Mouse (Mus musculus) spleen, adult 18-20 months (tissue): Measurements from ENCODE around the gene Kdm2b.

Source experiments
- DNase-seq, 2 experiments: peaks; one replicate each; pipeline ENCODE4 v3.0.0; 2022; ENCODE audit warnings: mixed read lengths in 2 of 2

Gene Kdm2b

DNA sequence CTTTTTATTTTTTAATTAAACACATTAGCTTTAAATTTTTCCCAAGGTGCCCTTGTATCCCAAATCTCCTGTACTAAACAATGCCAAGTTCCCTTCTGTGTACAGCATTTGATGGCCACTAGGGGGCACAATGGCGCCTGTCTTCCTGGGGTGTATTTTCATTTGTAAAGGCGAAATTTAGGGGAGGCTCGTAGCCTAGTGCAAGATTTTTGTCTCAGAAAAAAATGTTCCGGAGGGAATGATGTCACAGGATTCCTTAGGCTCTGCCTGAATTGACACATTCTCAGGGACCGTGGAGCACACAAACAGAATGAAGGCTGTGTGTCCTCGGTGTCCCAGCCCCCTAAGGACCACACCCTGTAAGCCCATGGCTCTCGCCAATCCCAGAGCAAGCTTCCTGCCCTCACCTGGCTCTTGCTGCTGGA is 64.1 kb downstream of the Kdm2b start:
- DNase-seq, result peak; percentile 20 to 70

DNA sequence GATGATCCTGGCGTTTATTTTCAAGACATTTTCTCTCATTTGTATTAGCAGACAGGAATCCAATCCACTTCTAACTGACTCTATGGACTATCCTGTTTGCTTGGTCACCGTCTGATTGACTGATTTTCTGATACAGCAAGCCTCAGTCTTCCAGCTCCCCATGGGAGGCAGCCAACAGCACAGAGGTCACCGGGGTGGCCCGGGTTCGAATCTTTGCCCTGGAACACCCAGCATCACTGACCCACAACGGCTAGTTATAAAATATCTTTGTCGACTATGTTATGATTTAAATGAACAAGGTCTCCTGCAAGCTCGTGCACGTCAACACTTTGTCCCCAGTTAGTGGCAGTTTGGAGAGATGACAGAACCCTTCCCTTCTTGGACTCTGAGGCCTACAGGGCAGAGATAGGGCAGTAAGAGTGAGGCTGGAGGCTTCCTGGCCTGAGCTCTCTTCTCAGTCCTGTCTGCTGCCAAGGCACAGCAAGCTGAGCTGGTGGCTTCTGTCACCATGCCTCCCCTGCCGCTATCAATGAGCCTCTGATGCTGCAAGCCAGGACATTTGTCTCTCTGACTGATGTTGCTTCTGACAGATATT is 65.7 kb downstream of the Kdm2b start:
- no peak for DNase-seq

DNA sequence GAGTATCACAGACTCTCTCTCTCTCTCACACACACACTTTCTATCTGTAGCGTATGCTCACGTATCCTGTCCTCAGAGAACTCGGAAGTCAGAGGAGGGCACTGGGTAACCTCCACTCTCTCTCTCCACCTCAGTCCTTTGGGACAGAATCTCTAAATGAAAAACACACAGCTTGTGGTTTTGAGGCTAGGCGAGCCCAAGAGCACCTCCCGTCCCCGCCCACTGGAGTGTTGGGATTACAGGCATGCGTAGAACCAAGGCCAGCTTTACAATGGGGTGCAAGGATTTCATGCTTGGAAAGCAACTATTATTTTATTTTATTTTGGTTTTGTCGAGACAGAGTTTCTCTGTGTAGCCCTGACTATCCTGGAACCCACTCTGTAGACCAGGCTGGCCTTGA is 67.7 kb downstream of the Kdm2b start:
- no peak for DNase-seq

- DNase-seq, result no peak
Observed at GRCm38 (mm10) chr5:122920557-122920956, 69.1 kb downstream of the Kdm2b start.

- DNase-seq, result no peak
Observed at GRCm38 (mm10) chr5:122917982-122918711, 71.5 kb downstream of the Kdm2b start.

DNA sequence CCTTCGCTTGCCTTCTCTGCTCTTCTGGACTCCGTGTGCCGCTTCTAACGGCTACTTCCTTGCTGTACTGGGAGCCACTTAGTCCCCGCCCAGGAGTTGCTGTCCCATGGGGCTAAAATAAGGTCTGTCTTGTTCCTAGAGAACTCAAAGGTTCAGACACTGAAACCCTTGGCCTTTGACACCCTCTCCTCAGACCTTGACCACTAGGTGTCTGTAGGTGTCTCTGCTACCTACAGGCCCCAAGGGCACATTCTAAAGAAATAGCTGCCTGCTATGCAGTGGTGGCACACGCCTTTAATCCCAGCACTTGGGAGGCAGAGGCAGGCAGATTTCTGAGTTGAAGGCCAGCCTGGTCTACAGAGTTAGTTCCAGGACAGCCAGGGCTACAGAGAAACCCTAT is 73.5 kb downstream of the Kdm2b start:
- DNase-seq, result no peak

GRCm38 (mm10) chr5:122912863-122913262 is 76.8 kb downstream of the Kdm2b start:
- no peak for DNase-seq

DNA sequence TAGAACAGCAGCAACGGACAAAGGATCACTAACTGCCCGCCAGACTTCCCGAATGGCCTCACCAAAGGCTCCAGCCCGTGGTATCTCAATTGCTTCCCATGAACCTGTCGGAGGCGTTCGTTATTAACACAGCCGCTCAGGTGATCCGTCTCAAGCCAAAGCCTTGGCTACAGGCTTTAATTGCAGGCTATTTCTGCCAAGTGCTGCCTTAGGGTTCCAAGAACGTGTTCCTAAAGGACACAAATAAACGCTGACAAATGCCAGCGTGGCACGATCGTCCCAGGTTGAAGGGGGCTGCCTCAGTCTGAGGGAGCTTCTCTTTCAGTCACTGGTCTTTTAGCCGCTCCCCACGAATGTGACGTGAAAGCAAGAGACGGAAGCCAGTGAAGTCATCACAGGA is 80.1 kb downstream of the Kdm2b start:
- DNase-seq, result no peak

DNA sequence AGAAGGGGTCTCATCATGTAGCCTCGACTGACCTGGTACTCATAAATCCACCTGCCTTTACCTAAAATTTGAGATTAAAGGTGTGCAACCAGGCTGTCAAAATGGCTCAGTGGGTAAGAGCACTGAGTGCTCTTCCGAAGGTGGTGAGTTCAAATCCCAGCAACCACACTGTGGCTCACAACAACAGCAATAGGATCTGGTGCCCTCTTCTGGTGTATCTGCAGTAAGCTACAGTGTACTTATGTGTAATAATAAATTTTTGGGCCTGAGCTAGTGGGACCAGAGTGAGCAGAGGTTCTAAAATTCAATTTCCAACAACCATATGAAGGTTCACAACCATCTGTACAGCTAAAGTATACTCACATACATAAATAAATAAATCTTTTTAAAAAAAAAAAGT is 81.6 kb downstream of the Kdm2b start:
- DNase-seq, result no peak

DNA sequence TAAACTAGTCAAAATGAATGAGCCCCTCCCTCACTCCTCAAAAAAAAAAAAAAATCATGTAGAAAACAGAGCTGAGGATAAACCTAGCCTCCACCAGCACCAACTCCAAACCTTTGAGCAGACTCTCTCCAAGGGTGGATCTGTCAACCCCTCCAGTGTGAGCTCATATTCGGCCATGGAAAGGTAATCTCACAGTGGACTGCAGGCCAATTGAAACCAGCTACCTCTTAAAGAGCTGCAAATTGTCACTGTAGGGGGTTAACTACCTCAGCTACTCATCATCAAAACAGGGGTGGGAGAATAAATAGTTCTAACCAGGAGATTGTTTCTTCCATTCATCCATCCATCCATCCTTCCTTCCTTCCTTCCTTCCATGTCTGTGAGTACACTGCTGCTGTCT is 82.4 kb downstream of the Kdm2b start:
- no peak for DNase-seq

GRCm38 (mm10) chr5:122903165-122903564 is 86.5 kb downstream of the Kdm2b start:
- no peak for DNase-seq

DNA sequence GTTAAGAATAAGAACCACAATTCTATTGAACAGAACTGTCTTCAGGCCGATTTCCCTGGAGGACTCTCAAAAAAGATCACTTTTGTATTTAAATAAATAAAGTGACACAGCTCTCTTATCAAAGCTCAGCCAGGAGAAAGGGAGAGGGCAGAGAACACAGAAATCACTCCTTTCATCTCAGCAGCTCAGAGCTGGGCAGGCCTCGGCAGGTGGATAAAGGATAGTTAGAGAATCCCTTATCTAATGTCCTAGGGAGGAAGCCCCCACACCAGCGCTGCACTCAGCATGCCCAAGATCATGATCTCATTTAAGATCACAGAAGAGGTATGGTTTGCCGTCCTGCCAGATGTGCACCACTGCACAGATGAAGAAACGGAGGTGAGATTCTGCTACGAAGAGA is 87.4 kb downstream of the Kdm2b start:
- no peak for DNase-seq

DNA sequence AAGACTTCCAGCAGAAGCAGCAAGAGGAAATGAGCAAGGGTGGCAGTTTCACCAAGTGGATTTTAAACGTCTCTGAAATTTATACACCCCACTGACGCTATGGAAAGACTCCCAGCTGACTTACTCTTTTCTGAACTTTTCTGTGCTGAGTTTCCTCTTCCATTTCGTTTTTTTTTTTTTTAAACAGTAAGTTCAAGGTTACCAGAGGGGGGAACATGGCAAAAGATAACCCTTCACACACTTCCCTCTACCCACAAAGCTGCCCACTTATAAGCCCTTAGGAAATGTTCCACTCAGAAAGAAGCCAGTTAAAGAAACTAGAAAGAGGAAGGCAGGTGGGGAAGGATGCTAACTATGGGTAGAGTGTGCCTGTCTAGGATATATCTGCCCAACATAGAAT is 88.0 kb downstream of the Kdm2b start:
- DNase-seq, result no peak

- DNase-seq, result no peak
Observed at GRCm38 (mm10) chr5:122901179-122901578, 88.4 kb downstream of the Kdm2b start.

DNA sequence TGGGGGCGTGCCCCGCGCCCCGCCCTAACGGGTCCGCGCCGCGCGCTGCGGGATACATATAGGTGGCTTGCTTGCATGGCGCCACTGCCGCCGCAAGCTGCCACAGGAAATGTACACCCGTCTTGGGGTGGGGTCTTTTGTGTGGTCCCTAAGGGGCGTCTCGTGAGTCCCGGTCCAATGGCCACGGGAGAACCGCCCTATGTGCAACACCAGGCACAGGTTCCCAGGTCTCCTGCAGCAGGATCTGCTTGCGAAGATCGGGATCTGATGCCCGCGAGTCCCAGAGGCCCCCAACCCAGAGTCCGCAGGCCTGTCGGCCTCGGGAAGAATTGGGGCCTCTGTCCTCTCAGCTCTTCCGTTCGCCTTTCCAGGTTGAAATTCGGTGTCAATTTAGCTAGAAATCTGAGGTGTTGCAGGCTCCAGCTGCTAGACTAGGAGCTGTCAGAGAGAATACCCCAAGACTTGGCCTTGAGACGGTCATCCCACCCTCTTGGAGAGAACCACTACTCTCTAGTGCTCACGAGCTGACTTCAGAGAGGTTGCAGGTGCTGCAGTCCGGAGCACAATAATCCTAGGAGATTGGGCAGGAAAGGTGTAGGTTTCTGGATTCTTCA is 89.0 kb downstream of the Kdm2b start:
- no peak for DNase-seq

GRCm38 (mm10) chr5:122899777-122900557 is 89.7 kb downstream of the Kdm2b start:
- peak; percentile 86 to 90 for DNase-seq

DNA sequence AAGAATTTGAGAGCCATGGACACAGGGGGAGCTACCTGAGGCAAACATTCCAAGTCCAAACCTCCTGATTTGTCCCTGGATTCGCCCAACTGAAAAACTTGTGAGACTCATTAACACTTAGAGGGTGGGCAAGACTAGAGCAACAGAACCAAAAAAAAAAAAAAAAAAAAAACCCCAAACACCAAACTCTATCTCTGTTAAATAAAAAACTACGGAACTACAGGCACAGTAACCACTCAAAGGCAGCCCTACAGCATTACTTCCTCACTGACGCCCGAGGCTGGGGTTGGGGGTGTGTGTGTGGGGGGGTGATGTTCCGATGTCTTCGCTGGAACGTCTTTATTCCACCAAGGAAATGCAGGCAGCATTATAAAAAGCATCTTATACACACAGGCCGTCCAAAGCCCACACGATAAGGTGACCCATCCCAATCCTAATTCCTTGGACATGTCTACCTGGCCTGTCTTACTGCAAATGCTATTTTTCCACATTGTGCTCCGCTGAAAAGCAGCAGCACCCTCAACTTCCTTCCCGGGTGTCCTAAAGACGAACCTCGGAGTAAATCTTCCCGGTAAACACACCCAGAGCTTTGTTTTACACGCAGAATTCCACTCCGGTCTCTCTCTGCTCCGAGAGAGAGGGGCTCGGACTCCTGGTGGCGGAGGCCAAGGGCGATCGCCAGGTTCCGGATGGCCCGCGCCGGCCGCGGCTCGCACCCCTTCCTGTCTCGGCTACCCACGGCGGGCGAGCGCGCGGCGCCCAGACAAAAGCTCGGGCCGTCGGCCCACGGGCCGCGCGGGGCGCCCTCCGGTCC is 90.5 kb downstream of the Kdm2b start:
- peak in 1 of 2 experiments; percentile 52 for DNase-seq

GRCm38 (mm10) chr5:122898153-122898552 is 91.5 kb downstream of the Kdm2b start:
- DNase-seq, result no peak

- no peak for DNase-seq
Observed at GRCm38 (mm10) chr5:122894821-122895220, 94.8 kb downstream of the Kdm2b start.

DNA sequence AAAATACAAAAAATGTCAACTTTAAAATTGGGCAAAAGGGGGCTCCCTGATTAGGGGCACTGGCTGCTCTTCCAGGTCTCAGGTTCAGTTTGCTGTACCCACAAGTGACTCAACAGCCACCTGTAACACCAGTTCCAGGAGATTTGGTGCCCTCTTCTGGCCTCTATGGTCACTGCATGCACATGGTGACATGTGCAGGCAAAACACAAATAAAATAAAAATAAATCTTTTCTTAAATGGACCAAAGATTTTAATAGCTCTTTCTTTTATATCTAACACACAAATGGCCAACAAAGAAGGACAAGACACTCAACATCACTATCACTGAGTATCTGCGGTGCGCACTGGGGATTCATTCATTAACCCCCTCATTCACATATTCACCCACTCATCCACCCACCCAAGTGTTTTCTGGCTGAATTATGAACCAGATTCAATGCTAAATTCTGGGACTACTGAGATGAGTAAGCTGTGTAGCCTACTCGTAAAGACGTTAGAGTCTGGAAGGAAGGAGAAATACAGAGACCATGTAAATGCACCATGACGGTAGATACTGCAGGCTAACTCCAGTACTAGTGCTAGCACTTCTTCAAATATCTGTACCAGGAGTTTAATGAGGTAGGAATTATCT is 95.5 kb downstream of the Kdm2b start:
- DNase-seq, result peak; percentile 54 to 79

DNA sequence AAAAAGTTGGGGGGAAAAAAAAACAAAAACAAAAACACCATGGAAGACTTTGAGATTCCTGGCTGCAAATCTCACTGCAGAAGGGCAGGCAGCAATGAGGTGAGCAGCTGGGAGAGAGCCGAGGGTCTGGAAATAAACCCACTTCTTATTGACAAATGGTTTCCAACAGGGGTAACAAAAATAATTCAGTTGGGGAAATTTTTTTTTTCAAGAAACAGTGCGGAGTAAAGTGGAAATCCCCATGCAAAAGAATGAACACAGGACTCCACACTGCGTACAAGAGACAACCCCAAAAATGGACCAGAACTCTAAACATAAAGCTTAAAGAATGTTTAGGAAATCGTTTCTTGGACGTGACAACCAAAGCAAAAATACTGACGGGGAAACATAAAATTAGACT is 96.4 kb downstream of the Kdm2b start:
- DNase-seq, result no peak

DNA sequence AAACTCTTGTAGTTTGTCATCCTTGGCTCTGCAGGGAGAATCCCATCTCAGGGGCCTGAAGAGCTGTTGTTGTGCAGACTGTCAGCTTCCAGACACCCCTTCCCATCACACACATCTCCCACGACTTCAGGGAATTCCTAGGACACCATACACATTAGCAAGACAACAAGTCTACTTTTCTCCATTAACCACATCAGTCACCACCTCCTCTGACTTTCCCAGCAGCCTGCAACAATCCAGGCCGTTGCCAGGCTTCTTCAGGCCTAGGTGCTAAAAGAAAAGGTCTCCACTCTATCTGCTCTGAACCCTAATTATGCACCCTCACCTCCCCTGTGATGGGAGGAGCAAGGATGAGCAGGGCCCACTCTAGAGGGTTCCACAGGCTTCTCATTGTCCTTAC is 99.2 kb downstream of the Kdm2b start:
- DNase-seq, result no peak
